Comparison of ENCODE assay signal across 8 mouse cellular contexts in the genomic region with DNA sequence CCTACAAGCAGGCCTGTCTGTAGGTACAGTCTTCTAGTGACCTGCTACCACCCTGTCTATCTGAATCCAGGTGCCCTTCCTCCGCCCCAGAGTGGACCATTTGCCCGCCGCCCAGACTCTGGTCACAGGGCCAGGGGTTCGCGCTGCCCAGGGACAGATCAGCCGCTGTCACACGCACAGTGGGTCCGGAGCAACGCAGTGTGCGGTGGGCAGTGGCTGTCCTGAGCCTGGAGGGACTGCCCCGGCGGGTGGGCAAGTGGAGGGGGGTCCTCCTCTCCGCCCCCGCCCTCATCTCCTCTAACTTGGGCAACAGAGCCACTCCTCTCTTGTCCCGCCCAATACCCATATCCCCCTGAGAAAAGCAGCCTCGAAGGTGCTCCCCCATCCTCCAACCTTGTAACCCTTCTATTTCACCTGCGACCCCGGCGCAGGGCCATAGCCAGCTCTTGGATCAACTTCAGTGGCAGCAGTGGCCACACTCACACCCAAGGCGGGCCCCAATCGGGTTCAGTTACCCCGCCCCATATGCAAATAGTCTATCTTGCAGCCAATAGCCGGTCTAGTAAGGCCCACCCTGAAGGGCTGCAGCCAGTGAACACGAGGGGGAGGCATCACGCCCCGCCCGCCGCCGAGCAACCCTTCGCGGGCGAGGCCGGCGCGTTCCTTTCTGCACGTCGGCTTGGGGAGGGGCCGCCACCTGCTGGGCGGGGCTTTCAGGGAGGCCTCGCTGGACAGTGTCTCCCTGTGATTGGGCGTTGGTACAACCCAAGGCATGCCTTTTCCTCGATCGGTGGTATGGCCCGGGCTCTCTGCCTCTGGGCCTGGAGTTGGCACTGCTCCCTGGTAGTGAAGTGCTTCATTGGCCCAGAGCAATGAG. TPM values are rescaled to one million over a fixed set of nuclear protein-coding genes. Genes with fewer than 3 reads are reported as not detected.
DNase-seq lines count a peak whose midpoint lies in the region; ATAC-seq and TF ChIP-seq lines count a peak whose summit lies in the region.

No protein-coding gene starts in this region.

- peaks cover 27% of the 10 kb centered on the region for H3K4me1 ChIP-seq in bone marrow macrophage, adult 2 months (ENCODE audit: control insufficient read depth, insufficient read depth, low read length)
- H3K4me1 ChIP-seq in embryonic fibroblast, embryonic 13.5 days (ENCODE audit: control insufficient read depth, insufficient read depth, low read length): peaks cover 3% of the 10 kb centered on the region; the same call in 1 of the 2 replicates
- H3K4me1 ChIP-seq in heart, embryonic 10.5 days: peaks cover 47% of the 10 kb centered on the region
- H3K4me1 ChIP-seq in kidney, embryonic 15.5 days: peaks cover 57% of the 10 kb centered on the region

- peak overlapping the region; percentile 64 for H3K9ac ChIP-seq in kidney, embryonic 15.5 days

- H3K4me3 ChIP-seq in bone marrow macrophage, adult 2 months (ENCODE audit: insufficient read depth, low read length): peak overlapping the region; percentile 40
- peak overlapping the region; percentile 42 for H3K4me3 ChIP-seq in embryonic fibroblast, embryonic 13.5 days (ENCODE audit: insufficient read depth, low read length)
- peak overlapping the region; percentile 71 for H3K4me3 ChIP-seq in heart, embryonic 10.5 days
- H3K4me3 ChIP-seq in kidney, embryonic 15.5 days (replicated peaks): peak overlapping the region; percentile 58

- 2% methylated on average over 44 of the region's 44 CpGs for WGBS in heart, embryonic 10.5 days
- 2% methylated on average over 44 of the region's 44 CpGs for WGBS in kidney, embryonic 15.5 days

- H3K27me3 ChIP-seq in heart, embryonic 10.5 days (ENCODE audit: insufficient read depth, poor library complexity, severe bottlenecking): no peaks in the 10 kb centered on the region
- no peaks in the 10 kb centered on the region for H3K27me3 ChIP-seq in kidney, embryonic 15.5 days

- DNase-seq in A20 (ENCODE audit: low read depth, low spot score) (peak; percentile 100), liver (peak; percentile 100)
- DNase-seq in heart, embryonic 10.5 days (ENCODE audit: low spot score): peak; percentile 100
- peak; percentile 98 for DNase-seq in spleen, postnatal 4 days (ENCODE audit: low spot score in 2 of 2)

- TF ChIP-seq CTCF in bone marrow macrophage, adult 2 months (IDR thresholded peaks at IDR 0.05; ENCODE audit: low read depth, low read length): no peak
- no peak for TF ChIP-seq CTCF in embryonic fibroblast, embryonic 13.5 days (IDR thresholded peaks at IDR 0.05; ENCODE audit: borderline replicate concordance, insufficient read depth, low read length)

- TF ChIP-seq POLR2A in bone marrow macrophage, adult 2 months (IDR thresholded peaks at IDR 0.05; ENCODE audit: borderline replicate concordance, low read depth, low read length): no peak
- TF ChIP-seq POLR2A in embryonic fibroblast, embryonic 13.5 days (IDR thresholded peaks at IDR 0.05; ENCODE audit: low read depth, low read length): peak; percentile 67

- peak overlapping the region; percentile 93 for H3K4me2 ChIP-seq in kidney, embryonic 15.5 days

- H3K9me3 ChIP-seq in heart, embryonic 10.5 days: no peaks in the 10 kb centered on the region
- H3K9me3 ChIP-seq in kidney, embryonic 15.5 days (replicated peaks): no peaks in the 10 kb centered on the region

- no peak overlapping the region for H3K27ac ChIP-seq in bone marrow macrophage, adult 2 months (ENCODE audit: insufficient read depth, low read depth, low read length)
- H3K27ac ChIP-seq in embryonic fibroblast, embryonic 13.5 days (ENCODE audit: insufficient read depth, low read length): no peak overlapping the region
- peak overlapping the region; percentile 96 for H3K27ac ChIP-seq in heart, embryonic 10.5 days
- H3K27ac ChIP-seq in kidney, embryonic 15.5 days: peak overlapping the region; percentile 94

- H3K36me3 ChIP-seq in heart, embryonic 10.5 days: peaks cover 24% of the 10 kb centered on the region
- H3K36me3 ChIP-seq in kidney, embryonic 15.5 days: peaks cover 22% of the 10 kb centered on the region

- peak; percentile 98 for ATAC-seq in kidney, embryonic 15.5 days (replicated peaks; ENCODE audit: low FRiP score)
- peak; percentile 68 for ATAC-seq in monocyte, adult 5-6 weeks (replicated peaks; ENCODE audit: insufficient number of reproducible peaks, low FRiP score, low TSS enrichment, poor library complexity, severe bottlenecking)

RNA-seq across cellular contexts. Expression of a gene that starts 5.8 kb away (rescaled TPM):
- polyA plus RNA-seq in bone marrow macrophage, adult 2 months (2012; ENCODE audit: insufficient read depth, insufficient read length, missing spikeins): 3.5 and 3.9 TPM in 2 replicates
- polyA plus RNA-seq in embryonic fibroblast, embryonic 13.5 days (2011; ENCODE audit: insufficient read length, low read depth, missing spikeins): 3.9 and 5.8 TPM in 2 replicates
- polyA plus RNA-seq in heart, embryonic 10.5 days (2016; fragmentation: Nextera tagmentation; extraction: Ambion mirVana): 22.6 and 41.4 TPM in 2 replicates
- polyA plus RNA-seq in kidney, embryonic 15.5 days (2015; fragmentation: Nextera tagmentation; extraction: Ambion mirVana): 57.5 and 66.9 TPM in 2 replicates
- total RNA-seq in monocyte, adult 5-6 weeks (2017): 1.4 to 11.5 TPM (median 1.9 TPM) in 3 replicates

RNA-seq across cellular contexts. Expression of a gene that starts 7.1 kb away (rescaled TPM):
- polyA plus RNA-seq in bone marrow macrophage, adult 2 months (2012; ENCODE audit: insufficient read depth, insufficient read length, missing spikeins): 36.2 and 45.2 TPM in 2 replicates
- polyA plus RNA-seq in embryonic fibroblast, embryonic 13.5 days (2011; ENCODE audit: insufficient read length, low read depth, missing spikeins): 54.7 and 58.7 TPM in 2 replicates
- 73.5 and 84.7 TPM in 2 replicates for polyA plus RNA-seq in heart, embryonic 10.5 days (2016; fragmentation: Nextera tagmentation; extraction: Ambion mirVana)
- polyA plus RNA-seq in kidney, embryonic 15.5 days (2015; fragmentation: Nextera tagmentation; extraction: Ambion mirVana): 73.1 and 78.3 TPM in 2 replicates
- total RNA-seq in monocyte, adult 5-6 weeks (2017): 51.4 to 90.4 TPM (median 72.9 TPM) in 3 replicates

RNA-seq across cellular contexts. Expression of a gene that starts 7.6 kb away (rescaled TPM):
- 0.88 TPM in 1 of 2 replicates, not detected in the other for polyA plus RNA-seq in bone marrow macrophage, adult 2 months (2012; ENCODE audit: insufficient read depth, insufficient read length, missing spikeins)
- 0.38 and 0.58 TPM in 2 replicates for polyA plus RNA-seq in embryonic fibroblast, embryonic 13.5 days (2011; ENCODE audit: insufficient read length, low read depth, missing spikeins)
- polyA plus RNA-seq in heart, embryonic 10.5 days (2016; fragmentation: Nextera tagmentation; extraction: Ambion mirVana): 1.4 and 2.1 TPM in 2 replicates
- 3.4 and 3.5 TPM in 2 replicates for polyA plus RNA-seq in kidney, embryonic 15.5 days (2015; fragmentation: Nextera tagmentation; extraction: Ambion mirVana)
- total RNA-seq in monocyte, adult 5-6 weeks (2017): 1.6 TPM in 1 of 3 replicates, not detected in the others

RNA-seq across cellular contexts. Expression of a gene that starts 27.5 kb away (rescaled TPM):
- polyA plus RNA-seq in bone marrow macrophage, adult 2 months (2012; ENCODE audit: insufficient read depth, insufficient read length, missing spikeins): 3.4 and 4.1 TPM in 2 replicates
- 1.9 and 2.4 TPM in 2 replicates for polyA plus RNA-seq in embryonic fibroblast, embryonic 13.5 days (2011; ENCODE audit: insufficient read length, low read depth, missing spikeins)
- 3.3 and 6.7 TPM in 2 replicates for polyA plus RNA-seq in heart, embryonic 10.5 days (2016; fragmentation: Nextera tagmentation; extraction: Ambion mirVana)
- polyA plus RNA-seq in kidney, embryonic 15.5 days (2015; fragmentation: Nextera tagmentation; extraction: Ambion mirVana): 10.3 and 13.9 TPM in 2 replicates
- 2.1 to 2.8 TPM (median 2.1 TPM) in 3 replicates for total RNA-seq in monocyte, adult 5-6 weeks (2017)

RNA-seq across cellular contexts. Expression of a gene that starts 27.7 kb away (rescaled TPM):
- 29.7 and 36.1 TPM in 2 replicates for polyA plus RNA-seq in bone marrow macrophage, adult 2 months (2012; ENCODE audit: insufficient read depth, insufficient read length, missing spikeins)
- 54.0 and 62.7 TPM in 2 replicates for polyA plus RNA-seq in embryonic fibroblast, embryonic 13.5 days (2011; ENCODE audit: insufficient read length, low read depth, missing spikeins)
- 89.6 and 92.6 TPM in 2 replicates for polyA plus RNA-seq in heart, embryonic 10.5 days (2016; fragmentation: Nextera tagmentation; extraction: Ambion mirVana)
- 92.1 and 98.0 TPM in 2 replicates for polyA plus RNA-seq in kidney, embryonic 15.5 days (2015; fragmentation: Nextera tagmentation; extraction: Ambion mirVana)
- 22.4 to 25.6 TPM (median 25.2 TPM) in 3 replicates for total RNA-seq in monocyte, adult 5-6 weeks (2017)

Comparison
In these comparisons a context has a peak if more than half of its experiments do, and no peak if none do; other contexts are left out.
1. H3K27ac ChIP-seq: peak in heart, embryonic 10.5 days (single experiment) and kidney, embryonic 15.5 days (single experiment); none in bone marrow macrophage, adult 2 months (single experiment) and embryonic fibroblast, embryonic 13.5 days (single experiment).
2. Peak in every context shown above with its lines, with median percentiles within 50 percentile points of each other: DNase-seq and H3K4me3 ChIP-seq.